Mouse (Mus musculus) MEL (cell line): ENCODE data around the gene Nub1. TPM values are rescaled to one million over a fixed set of nuclear protein-coding genes. Genes with fewer than 3 reads are reported as not detected.
A peak's percentile ranks its signal among the peaks of the same experiment; 100 is the strongest.

ENCODE experiments used
- DNase-seq: peaks from one replicate; pipeline ENCODE4 v3.0.0; 2011; ENCODE audit warnings: low read depth, low spot score
- H3K27ac ChIP-seq: 2 replicates; pipeline ENCODE4 v1.5.1; 2012; ENCODE audit warnings: low read depth, mild to moderate bottlenecking, control low read depth, low read length, moderate library complexity; ENCODE audit not compliant: control insufficient read depth
- H3K27me3 ChIP-seq, 2 experiments: fragments of 150-350 bp in 1 of 2; sonication (generic) in 1 of 2; 2 replicates each; pipeline ENCODE4 v1.6.1; 2012; ENCODE audit warnings: low read length in 2 of 2, mild to moderate bottlenecking in 2 of 2, improper control_type of control experiment in 1 of 2, moderate library complexity in 1 of 2; ENCODE audit not compliant: insufficient read depth in 2 of 2, control insufficient read depth in 1 of 2
- H3K36me3 ChIP-seq, 2 experiments: 2 replicates each; pipeline ENCODE4 v1.6.1; 2012 to 2014; ENCODE audit warnings: low read length in 2 of 2, improper control_type of control experiment in 1 of 2, inconsistent platforms in 1 of 2, mild to moderate bottlenecking in 1 of 2; ENCODE audit not compliant: insufficient read depth in 2 of 2, control insufficient read depth in 1 of 2
- H3K4me1 ChIP-seq, 2 experiments: fragments of 150-350 bp in 1 of 2; sonication (generic) in 1 of 2; 2 replicates each; pipeline ENCODE4 v1.6.1; 2012; ENCODE audit warnings: low read length in 2 of 2, improper control_type of control experiment in 1 of 2, mild to moderate bottlenecking in 1 of 2; ENCODE audit not compliant: insufficient read depth in 2 of 2, control insufficient read depth in 1 of 2
- H3K4me3 ChIP-seq, 2 experiments: fragments of 150-350 bp in 1 of 2; sonication (generic) in 1 of 2; 2 replicates each; pipeline ENCODE4 v1.5.1; 2012; ENCODE audit warnings: low read depth in 2 of 2, low read length in 2 of 2, mild to moderate bottlenecking in 2 of 2, moderate library complexity in 2 of 2, control low read depth in 1 of 2, improper control_type of control experiment in 1 of 2; ENCODE audit not compliant: control insufficient read depth in 1 of 2, insufficient read depth in 1 of 2
- H3K79me2 ChIP-seq: 2 replicates; pipeline ENCODE4 v1.6.1; 2012; ENCODE audit warnings: mild to moderate bottlenecking, low read length, moderate library complexity; ENCODE audit not compliant: control insufficient read depth, poor library complexity, insufficient read depth
- H3K9ac ChIP-seq: 2 replicates; pipeline ENCODE4 v1.6.1; 2012; ENCODE audit warnings: low read depth, mild to moderate bottlenecking, control low read depth, low read length, moderate library complexity; ENCODE audit not compliant: control insufficient read depth, poor library complexity, severe bottlenecking
- H3K9me3 ChIP-seq: fragments of 150-350 bp; sonication (generic); replicated peaks from 2 replicates; pipeline ENCODE4 v1.6.1; 2012; ENCODE audit warnings: mild to moderate bottlenecking, low read length, improper control_type of control experiment, moderate library complexity; ENCODE audit not compliant: insufficient read depth
- BHLHE40 ChIP-seq: IDR thresholded peaks from 2 replicates; pipeline ENCODE4 v1.6.1; 2012; ENCODE audit warnings: low read depth, mild to moderate bottlenecking, inconsistent platforms, low read length, improper control_type of control experiment, borderline replicate concordance
- CHD1 ChIP-seq: IDR thresholded peaks from 2 replicates; pipeline ENCODE4 v1.6.1; 2012; ENCODE audit warnings: low read depth, mild to moderate bottlenecking, inconsistent platforms, low read length, improper control_type of control experiment
- CTCF ChIP-seq, 3 experiments: IDR thresholded peaks in 2 of 3; conservative IDR thresholded peaks in 1 of 3; 2 replicates each; pipeline ENCODE4 v1.5.1; 2011 to 2012; ENCODE audit warnings: low read length in 3 of 3, low read depth in 2 of 3, mild to moderate bottlenecking in 2 of 3, improper control_type of control experiment in 1 of 3, inconsistent platforms in 1 of 3, mixed read lengths in 1 of 3, moderate library complexity in 1 of 3; ENCODE audit not compliant: control insufficient read depth in 1 of 3, insufficient read depth in 1 of 3, poor library complexity in 1 of 3, severe bottlenecking in 1 of 3
- E2F4 ChIP-seq: IDR thresholded peaks from 2 replicates; pipeline ENCODE4 v1.6.1; 2011; ENCODE audit warnings: low read depth, low read length, improper control_type of control experiment, borderline replicate concordance
- ELF1 ChIP-seq: IDR thresholded peaks from 2 replicates; pipeline ENCODE4 v1.6.1; 2014; ENCODE audit warnings: low read depth, mild to moderate bottlenecking, inconsistent platforms, low read length, improper control_type of control experiment, moderate library complexity
- GABPA ChIP-seq: IDR thresholded peaks from 2 replicates; pipeline ENCODE4 v1.6.1; 2012; ENCODE audit warnings: low read depth, mild to moderate bottlenecking, inconsistent platforms, low read length, improper control_type of control experiment, moderate library complexity
- GATA1 ChIP-seq: IDR thresholded peaks from 2 replicates; pipeline ENCODE4 v1.6.1; 2011; ENCODE audit warnings: low read depth, low read length, improper control_type of control experiment
- KAT2A ChIP-seq: conservative IDR thresholded peaks from 2 replicates; pipeline ENCODE4 v1.6.1; 2012; ENCODE audit warnings: low read depth, low read length, improper control_type of control experiment, inconsistent platforms
- MAFK ChIP-seq: IDR thresholded peaks from 2 replicates; pipeline ENCODE4 v1.6.1; 2011; ENCODE audit warnings: low read depth, mild to moderate bottlenecking, low read length, improper control_type of control experiment, borderline replicate concordance
- MAX ChIP-seq: IDR thresholded peaks from 2 replicates; pipeline ENCODE4 v1.6.1; 2011; ENCODE audit warnings: low read length, improper control_type of control experiment
- MEF2A ChIP-seq: IDR thresholded peaks from 2 replicates; pipeline ENCODE4 v1.6.1; 2014; ENCODE audit warnings: low read depth, mild to moderate bottlenecking, inconsistent platforms, low read length, improper control_type of control experiment; ENCODE audit not compliant: poor library complexity, insufficient replicate concordance, severe bottlenecking; ENCODE audit errors: extremely low read depth
- MXI1 ChIP-seq: IDR thresholded peaks from 2 replicates; pipeline ENCODE4 v1.6.1; 2011; ENCODE audit warnings: mild to moderate bottlenecking, low read depth, low read length, improper control_type of control experiment
- NELFE ChIP-seq: IDR thresholded peaks from 2 replicates; pipeline ENCODE4 v1.6.1; 2011; ENCODE audit warnings: low read depth, low read length, improper control_type of control experiment
- RCOR1 ChIP-seq: IDR thresholded peaks from 2 replicates; pipeline ENCODE4 v1.6.1; 2012; ENCODE audit warnings: low read depth, mild to moderate bottlenecking, inconsistent platforms, low read length, improper control_type of control experiment
- TBP ChIP-seq: IDR thresholded peaks from 2 replicates; pipeline ENCODE4 v1.8.0; 2011; ENCODE audit warnings: low read depth, low read length, improper control_type of control experiment
- TCF12 ChIP-seq: IDR thresholded peaks from 2 replicates; pipeline ENCODE4 v1.6.1; 2014; ENCODE audit warnings: low read depth, mild to moderate bottlenecking, inconsistent platforms, low read length, improper control_type of control experiment, moderate library complexity
- USF1 ChIP-seq: IDR thresholded peaks from 2 replicates; pipeline ENCODE4 v1.6.1; 2014; ENCODE audit warnings: low read depth, mild to moderate bottlenecking, inconsistent platforms, low read length, improper control_type of control experiment, moderate library complexity
- USF2 ChIP-seq, 2 experiments: IDR thresholded peaks; 2 replicates each; pipeline ENCODE4 v1.6.1; 2011 to 2012; ENCODE audit warnings: improper control_type of control experiment in 2 of 2, low read length in 2 of 2, borderline replicate concordance in 1 of 2, inconsistent platforms in 1 of 2, low read depth in 1 of 2, mild to moderate bottlenecking in 1 of 2; ENCODE audit not compliant: insufficient read depth in 1 of 2
- ZKSCAN1 ChIP-seq: IDR thresholded peaks from 2 replicates; pipeline ENCODE4 v1.6.1; 2012; ENCODE audit warnings: low read depth, mild to moderate bottlenecking, inconsistent platforms, low read length, improper control_type of control experiment, moderate library complexity
- ZNF384 ChIP-seq: IDR thresholded peaks from 2 replicates; pipeline ENCODE4 v1.6.1; 2012; ENCODE audit warnings: low read depth, mild to moderate bottlenecking, inconsistent platforms, low read length, improper control_type of control experiment
- polyA plus RNA-seq, 2 experiments: library from polyadenylated mRNA; stranded (reverse) in 1 of 2; unstranded in 1 of 2; fragments of >175 nt in 1 of 2; fragments of >200 nt in 1 of 2; gene quantifications; 2 replicates each; pipeline versions ENCODE4 v1.2.1 to v1.2.4; 2012; ENCODE audit warnings: low replicate concordance in 2 of 2, low read depth in 1 of 2; ENCODE audit not compliant: insufficient read length in 2 of 2, insufficient read depth in 1 of 2, missing spikeins in 1 of 2
- total RNA-seq: library from RNA; depleted of rRNA; stranded (reverse); fragments of 300-350 nt; gene quantifications from 2 replicates; pipeline ENCODE4 v1.2.3, GENCODE M21; 2012

Gene Nub1
- total and polyA plus RNA-seq, 3 experiments, result 38.3 to 59.6 TPM; not detected in 1

DNA sequence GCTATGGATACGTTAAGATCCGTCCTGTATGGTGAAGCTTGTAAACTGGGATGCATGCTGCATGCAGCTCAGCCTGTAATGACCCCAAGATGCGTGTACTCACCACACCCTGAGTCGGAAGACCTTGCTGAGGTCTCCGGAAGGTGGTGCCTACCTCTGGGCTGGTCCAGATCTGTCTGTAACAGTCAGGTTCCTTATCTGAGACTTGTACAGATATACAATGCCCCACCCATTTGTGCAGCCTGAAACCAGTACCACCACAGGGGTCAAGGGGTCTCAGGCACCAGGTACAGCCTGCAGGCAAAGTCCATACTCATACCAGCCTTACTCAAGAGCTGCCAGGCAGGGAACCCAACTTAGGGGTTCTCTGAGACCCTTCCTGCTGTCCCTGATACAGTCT, 32.6 kb upstream of the Nub1 start:
- Histone ChIP-seq H3K79me2 (no peaks in the 10 kb centered on the region), H3K4me1 (peaks cover under 1 to 11% of the 10 kb centered on the region in 2 experiments; a peak in 2 of 4 replicates), H3K27ac (no peak overlapping the region), H3K9me3 (no peaks in the 10 kb centered on the region), H3K9ac (no peak overlapping the region), H3K36me3 (peaks cover 0 to 5% of the 10 kb centered on the region in 2 experiments; a peak in 1 of 4 replicates), H3K4me3 (no peak overlapping the region), H3K27me3 (peaks cover 0 to 2% of the 10 kb centered on the region in 2 experiments; a peak in 3 of 4 replicates)
- peak; percentile 23 for DNase-seq
- no peak for TF ChIP-seq E2F4
- no peak for TF ChIP-seq ELF1
- TF ChIP-seq RCOR1, result no peak
- TF ChIP-seq USF2 (IDR thresholded peaks at IDR 0.05; ENCODE audit: borderline replicate concordance in 1 of 2, insufficient read depth in 1 of 2, low read depth in 1 of 2, low read length in 2 of 2), result no peak
- TF ChIP-seq GABPA, result no peak
- TF ChIP-seq BHLHE40, result no peak
- TF ChIP-seq, all 39 proteins: peak for 0

DNA sequence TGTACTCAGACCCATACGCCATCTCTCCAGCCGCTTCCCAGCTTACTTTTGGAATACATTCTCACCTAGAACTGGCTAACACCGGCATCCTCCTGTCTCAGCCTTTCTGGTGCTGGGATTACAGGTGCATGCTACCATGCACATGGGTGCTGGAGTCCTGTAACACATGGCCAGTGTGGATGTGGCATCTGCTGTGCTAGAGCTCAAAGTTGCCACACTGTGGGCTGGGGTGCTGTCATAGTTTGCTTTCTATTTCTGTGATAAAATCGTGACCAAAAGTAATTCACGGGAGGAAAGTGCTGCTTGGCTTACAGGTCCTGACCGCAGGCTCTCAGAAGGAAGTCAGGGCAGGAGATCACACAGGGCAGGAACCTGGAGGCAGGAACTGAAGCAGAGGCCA, 30.8 kb upstream of the Nub1 start:
- Histone ChIP-seq H3K27ac (no peak overlapping the region), H3K9me3 (no peaks in the 10 kb centered on the region), H3K36me3 (peaks cover 0 to 8% of the 10 kb centered on the region in 2 experiments; a peak in 2 of 4 replicates), H3K9ac (no peak overlapping the region), H3K4me3 (no peak overlapping the region), H3K27me3 (no peaks in the 10 kb centered on the region; a peak in 2 of 4 replicates), H3K79me2 (no peaks in the 10 kb centered on the region), H3K4me1 (peaks cover 3 to 22% of the 10 kb centered on the region in 2 experiments; a peak in 3 of 4 replicates)
- DNase-seq, result no peak
- no peak for TF ChIP-seq USF1
- TF ChIP-seq GATA1, result no peak
- no peak for TF ChIP-seq NELFE
- no peak for TF ChIP-seq USF2 (IDR thresholded peaks at IDR 0.05; ENCODE audit: borderline replicate concordance in 1 of 2, insufficient read depth in 1 of 2, low read depth in 1 of 2, low read length in 2 of 2)
- no peak for TF ChIP-seq ZKSCAN1
- no peak for TF ChIP-seq MAFK
- no peak for TF ChIP-seq ELF1
- no peak for TF ChIP-seq MXI1
- TF ChIP-seq MAX, result no peak
- TF ChIP-seq TCF12, result no peak
- no peak for TF ChIP-seq CHD1
- no peak for TF ChIP-seq CTCF (IDR thresholded peaks at IDR 0.05 in 2 of 3, conservative IDR thresholded peaks at IDR 0.05 in 1 of 3; ENCODE audit: control insufficient read depth in 1 of 3, insufficient read depth in 1 of 3, low read depth in 2 of 3, low read length in 3 of 3, poor library complexity in 1 of 3, severe bottlenecking in 1 of 3)
- TF ChIP-seq MEF2A, result no peak
- TF ChIP-seq TBP, result no peak
- TF ChIP-seq BHLHE40, result no peak
- TF ChIP-seq KAT2A, result no peak
- TF ChIP-seq ZNF384, result no peak
